Mouse (Mus musculus) embryo, embryonic 9.5 days (tissue): ENCODE results near the gene Nrxn3.

Experiments used
- DNase-seq: peaks from one replicate; pipeline ENCODE4 v3.0.0-alpha.2; 2017; ENCODE audit errors: extremely low spot score

Nrxn3 gene

DNA sequence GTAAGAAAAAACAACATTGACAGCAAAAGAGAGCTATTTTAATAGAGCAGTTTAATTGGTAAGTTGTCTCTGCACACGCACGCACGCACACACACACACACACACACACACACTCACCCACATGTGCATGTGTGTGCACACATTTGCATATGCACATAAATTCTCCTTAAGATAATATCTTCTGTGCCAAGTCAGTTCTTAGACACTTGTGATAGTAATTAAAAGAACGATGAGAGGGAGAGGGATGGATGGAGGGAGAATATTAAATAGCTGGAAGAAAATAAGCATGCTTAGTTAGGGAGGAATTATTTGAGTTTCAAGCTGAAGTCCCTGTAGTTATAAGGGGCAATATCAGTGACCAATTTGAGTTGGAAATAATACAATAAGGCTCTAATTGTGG lies 203.6 kb downstream of the Nrxn3 start:
- no peak for DNase-seq

GRCm38 (mm10) chr12:88931713-88932112 lies 209.0 kb downstream of the Nrxn3 start:
- no peak for DNase-seq

DNA sequence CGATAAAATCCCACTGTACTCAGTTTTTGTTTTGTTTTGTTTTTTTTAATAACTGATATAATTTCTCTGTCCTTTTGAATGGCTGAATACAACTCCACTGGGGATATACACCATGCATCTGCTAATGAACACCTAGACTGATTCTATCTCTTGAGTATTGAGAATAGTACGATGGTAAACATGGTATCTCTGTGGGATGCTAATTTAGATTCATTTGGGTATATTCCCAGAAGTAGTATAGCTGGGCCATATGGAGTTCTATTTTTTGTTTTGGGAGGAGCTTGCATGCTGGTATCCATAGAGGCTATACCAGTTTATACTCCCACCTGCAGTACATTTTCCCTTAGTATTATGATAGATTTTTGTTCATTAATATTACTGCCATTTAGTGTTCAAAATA lies 217.0 kb downstream of the Nrxn3 start:
- no peak for DNase-seq

DNA sequence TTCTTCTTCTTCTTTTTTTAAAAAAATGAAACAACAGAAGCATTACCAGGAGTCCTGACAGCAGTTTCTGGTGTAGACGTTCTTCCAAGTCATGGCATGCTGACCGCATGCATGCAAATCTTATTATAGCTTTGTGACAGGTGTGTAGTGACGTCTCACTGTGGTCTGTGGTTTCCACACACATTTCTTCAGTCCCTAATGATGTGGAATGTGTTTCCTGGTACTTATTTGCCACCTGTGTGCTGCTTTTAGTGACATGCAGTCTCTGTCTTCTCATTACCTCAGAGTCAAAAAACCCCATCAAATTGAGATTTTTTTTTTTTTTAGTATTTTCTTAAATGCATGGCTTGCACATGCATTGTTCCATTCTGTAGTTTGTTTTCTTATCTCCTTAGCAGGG lies 222.3 kb downstream of the Nrxn3 start:
- no peak for DNase-seq

DNA sequence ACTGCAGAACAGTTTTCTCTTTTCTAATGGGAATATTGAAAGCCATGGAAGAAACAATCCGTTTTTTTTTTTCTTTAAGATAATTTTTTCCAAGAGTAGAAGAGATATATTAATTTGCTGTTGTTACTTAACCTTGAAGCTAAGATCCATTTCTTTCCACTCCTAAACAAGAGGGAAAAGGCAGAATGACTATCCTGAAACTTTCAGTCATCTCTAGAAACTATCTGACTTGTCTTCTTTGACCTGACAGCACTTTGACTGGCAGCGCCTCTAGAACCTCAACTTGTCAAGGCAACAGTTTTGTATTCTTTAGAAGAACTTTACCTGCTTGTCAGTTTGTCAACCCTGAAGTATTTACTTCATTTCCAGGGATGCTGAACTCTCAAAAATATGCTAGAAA lies 227.2 kb downstream of the Nrxn3 start:
- DNase-seq = no peak

GRCm38 (mm10) chr12:88952937-88953600 lies 230.4 kb downstream of the Nrxn3 start:
- DNase-seq = no peak

DNA sequence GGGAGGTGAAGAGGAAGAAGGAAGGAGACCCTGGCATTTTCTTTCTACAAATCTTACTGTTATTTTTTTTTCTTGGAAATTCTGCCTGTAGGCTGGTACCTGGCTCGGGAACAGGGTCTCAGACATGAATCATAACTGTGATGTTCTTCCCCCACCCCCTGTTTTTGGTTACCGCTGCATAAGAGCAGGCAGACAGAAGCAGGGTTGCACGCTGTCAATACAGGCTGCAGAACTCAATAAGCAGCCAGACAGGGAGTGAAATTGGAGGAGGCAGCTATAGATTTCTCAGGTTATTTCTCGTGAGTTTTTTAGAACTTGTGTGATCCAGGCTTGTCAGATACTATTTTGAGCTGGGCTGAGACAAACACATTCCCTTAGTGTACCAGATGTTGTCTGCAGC lies 231.1 kb downstream of the Nrxn3 start:
- no peak for DNase-seq

DNA sequence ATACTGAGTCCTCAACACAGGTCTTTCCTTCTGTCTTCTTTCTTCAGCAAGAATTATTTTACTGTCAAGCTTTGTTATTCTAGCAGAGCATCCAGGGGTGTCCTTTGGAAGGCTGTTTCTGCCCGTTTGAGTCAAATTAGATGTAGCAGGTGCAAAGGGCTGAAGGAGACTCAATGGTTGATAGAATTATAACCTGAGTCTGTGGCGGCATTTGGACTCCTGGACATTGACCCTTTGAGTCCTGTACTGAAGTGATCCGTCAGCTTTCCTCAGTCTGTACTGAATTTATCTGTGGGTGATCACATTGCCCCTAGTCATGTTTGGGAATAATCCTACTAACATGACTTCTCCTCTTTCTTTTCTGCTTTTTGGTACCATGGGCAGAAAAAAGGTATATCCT lies 234.8 kb downstream of the Nrxn3 start:
- no peak for DNase-seq

DNA sequence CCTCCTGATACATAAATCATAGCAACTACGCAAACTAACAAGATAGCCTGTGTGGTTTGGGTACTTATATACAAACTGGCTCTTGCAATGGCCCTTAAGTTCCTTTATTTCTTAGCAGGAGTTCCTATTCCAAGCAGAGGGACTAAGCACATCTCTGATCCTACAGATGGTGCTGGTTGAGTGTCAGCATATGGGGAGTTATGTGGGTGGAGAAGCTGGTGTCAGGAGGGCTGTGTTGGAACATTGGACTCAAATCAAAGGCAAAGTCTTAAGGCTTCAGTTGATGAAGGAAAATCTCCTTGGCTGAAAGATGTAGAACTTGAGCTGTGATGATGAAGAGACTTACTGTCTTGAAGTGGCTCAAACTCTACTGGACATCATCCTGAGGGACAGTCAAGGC lies 238.1 kb downstream of the Nrxn3 start:
- no peak for DNase-seq

GRCm38 (mm10) chr12:88966329-88966728 lies 243.7 kb downstream of the Nrxn3 start:
- no peak for DNase-seq

DNA sequence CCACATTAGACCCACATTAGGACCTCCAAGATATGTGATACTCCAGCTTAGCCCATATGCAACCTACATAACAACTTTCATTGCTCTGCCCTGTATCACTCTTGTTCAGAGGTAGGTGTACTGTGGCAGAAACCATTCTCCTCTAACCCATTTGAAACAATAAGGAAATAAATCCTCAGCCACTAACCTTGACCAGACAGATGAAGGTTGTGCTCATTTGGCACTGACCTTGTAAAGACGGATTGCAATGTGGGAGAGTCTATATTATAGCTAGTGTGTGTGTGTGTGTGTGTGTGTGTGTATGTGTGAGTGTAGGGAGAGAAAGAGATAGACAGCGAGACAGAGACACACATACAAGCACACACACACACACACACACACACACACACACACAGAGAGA lies 253.9 kb downstream of the Nrxn3 start:
- no peak for DNase-seq

- peak; percentile 42 for DNase-seq
Measured at GRCm38 (mm10) chr12:88983688-88984330, 261.1 kb downstream of the Nrxn3 start.

DNA sequence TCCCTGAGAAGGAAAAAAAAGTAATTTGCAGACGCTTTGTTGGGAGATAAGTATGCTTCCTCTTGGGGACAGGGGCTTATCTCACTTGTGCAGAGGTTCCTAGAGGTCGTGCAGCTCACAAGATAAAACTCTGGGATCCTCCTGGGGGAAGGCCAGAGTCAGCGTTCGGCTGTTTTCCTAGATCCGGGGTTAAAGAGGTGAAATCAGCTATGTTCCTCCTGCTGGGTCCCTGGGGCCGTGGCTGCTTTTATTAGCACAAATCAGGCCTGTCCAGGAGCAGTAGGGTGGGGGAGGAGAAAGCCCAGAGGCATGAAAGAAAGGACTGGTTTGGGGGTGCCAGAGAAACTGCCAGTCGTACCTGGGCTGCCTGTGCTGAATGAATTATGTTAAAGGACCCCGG lies 261.7 kb downstream of the Nrxn3 start:
- DNase-seq = no peak

DNA sequence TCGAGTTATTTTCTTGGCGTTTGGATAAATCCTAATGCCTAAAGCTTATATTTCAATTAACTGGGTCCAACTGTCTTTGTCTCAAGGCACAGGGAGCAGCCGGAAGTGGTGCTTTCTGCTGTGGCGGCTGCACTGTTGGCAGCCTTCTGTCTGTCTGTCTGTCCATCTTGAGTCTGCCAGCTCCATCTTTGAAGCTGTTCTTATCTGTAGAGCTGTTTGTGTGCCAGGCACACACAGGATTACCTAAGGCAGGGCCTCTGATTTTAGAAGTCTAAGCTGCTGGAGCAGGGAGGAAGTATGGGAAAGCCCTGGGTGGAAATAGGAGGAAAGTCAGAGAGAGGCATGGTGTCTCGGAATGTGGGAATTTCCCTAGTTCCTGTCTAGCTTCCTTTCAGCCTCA lies 262.1 kb downstream of the Nrxn3 start:
- peak; percentile 33 for DNase-seq

GRCm38 (mm10) chr12:88987046-88987445 lies 264.4 kb downstream of the Nrxn3 start:
- DNase-seq = peak; percentile 8

GRCm38 (mm10) chr12:88990753-88991152 lies 268.1 kb downstream of the Nrxn3 start:
- no peak for DNase-seq

GRCm38 (mm10) chr12:88992141-88992540 lies 269.5 kb downstream of the Nrxn3 start:
- DNase-seq = peak; percentile 37

DNA sequence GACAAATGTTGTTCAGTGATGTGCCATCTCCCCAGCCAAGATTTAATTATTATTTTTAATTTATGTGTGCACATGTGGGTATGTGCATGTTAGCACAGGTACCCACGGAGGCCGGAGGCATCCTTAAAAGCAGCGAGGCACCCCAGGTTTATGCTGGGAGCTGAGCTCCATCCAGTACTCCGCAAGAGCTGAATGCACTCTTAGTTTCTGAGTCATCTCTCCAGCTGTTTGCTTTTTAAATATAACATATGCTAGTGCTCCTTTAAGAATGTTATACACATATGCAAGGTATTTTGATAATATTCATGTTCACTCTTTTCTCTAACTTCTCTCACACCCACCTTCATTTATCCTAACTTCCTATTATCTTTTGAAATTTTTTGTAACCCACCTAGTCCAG lies 271.1 kb downstream of the Nrxn3 start:
- no peak for DNase-seq

DNA sequence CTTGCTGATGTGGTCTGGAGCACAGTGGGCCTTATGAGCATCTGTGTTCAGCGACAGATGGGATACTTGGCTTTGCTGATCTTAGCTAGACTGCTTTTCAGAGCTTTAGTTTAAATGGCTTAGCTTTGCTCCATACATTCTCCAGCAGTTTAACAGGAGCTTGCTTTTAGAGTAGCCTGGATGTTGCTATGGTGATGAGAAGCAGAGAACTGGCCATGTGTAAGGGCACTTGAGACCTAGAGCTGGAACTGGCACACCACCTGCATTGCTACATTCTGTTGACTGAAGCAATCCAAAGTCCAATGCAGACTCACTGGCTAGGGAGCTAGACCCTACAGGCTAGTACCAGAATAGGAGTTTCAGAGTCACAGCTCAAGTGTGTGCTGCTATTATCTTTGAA lies 293.8 kb downstream of the Nrxn3 start:
- DNase-seq = no peak

GRCm38 (mm10) chr12:89025180-89025579 lies 302.5 kb downstream of the Nrxn3 start:
- DNase-seq = no peak

GRCm38 (mm10) chr12:89035984-89036618 lies 313.4 kb downstream of the Nrxn3 start:
- no peak for DNase-seq

DNA sequence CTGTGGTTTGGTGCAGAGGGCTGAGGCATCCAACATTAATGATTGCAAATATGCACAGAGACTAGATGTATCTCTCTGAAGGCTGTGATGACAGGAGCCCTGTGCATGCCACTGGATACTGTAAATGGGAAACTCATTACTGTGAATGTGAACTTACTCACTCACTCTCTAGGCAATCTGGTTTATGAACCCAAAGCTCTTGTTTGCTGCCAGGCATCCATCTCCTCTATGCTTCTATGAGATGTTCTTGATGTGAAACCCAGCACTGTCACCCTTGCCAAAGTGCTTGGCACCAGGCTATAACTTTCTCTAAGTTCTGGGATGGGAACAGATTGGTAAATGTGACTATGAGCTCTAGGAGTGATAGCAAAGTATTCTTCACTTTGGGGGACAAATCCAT lies 317.5 kb downstream of the Nrxn3 start:
- no peak for DNase-seq

GRCm38 (mm10) chr12:89041429-89042107 lies 318.9 kb downstream of the Nrxn3 start:
- peak; percentile 4 for DNase-seq
